Mouse (Mus musculus) liver, embryonic 11.5 days (tissue): ENCODE results near the gene Akap13. TPM values are rescaled to one million over a fixed set of nuclear protein-coding genes. Genes with fewer than 3 reads are reported as not detected.
A peak's percentile ranks its signal among the peaks of the same experiment; 100 is the strongest.
"Not testable (repeated sequence)": the region's sequence is repeated elsewhere in the genome, so short reads cannot be mapped to it uniquely, and the experiment has no call there.

Experiments used
- ATAC-seq: fragments of 200-750 bp; cut with Nextera tagmentation; replicated peaks from 2 replicates; pipeline ENCODE4 v1.8.0; 2017; ENCODE audit warnings: moderate number of reproducible peaks, mild to moderate bottlenecking, moderate TSS enrichment, moderate library complexity; ENCODE audit not compliant: low FRiP score
- DNase-seq: peaks from one replicate; pipeline ENCODE4 v3.0.0-alpha.2; 2017; ENCODE audit warnings: low spot score
- H3K27ac ChIP-seq: fragments of 300-500 bp; sonication (generic); 2 replicates; pipeline ENCODE4 v1.5.1; 2014; ENCODE audit warnings: mild to moderate bottlenecking, low read depth, low read length, control low read depth
- H3K27me3 ChIP-seq: fragments of 300-500 bp; sonication (generic); replicated peaks from 2 replicates; pipeline ENCODE4 v1.6.1; 2014; ENCODE audit warnings: low read length, mixed read lengths; ENCODE audit not compliant: control insufficient read depth, insufficient read depth
- H3K36me3 ChIP-seq: fragments of 300-500 bp; sonication (generic); 2 replicates; pipeline ENCODE4 v1.6.1; 2014; ENCODE audit warnings: mild to moderate bottlenecking, low read length, moderate library complexity, mixed read lengths; ENCODE audit not compliant: control insufficient read depth, insufficient read depth
- H3K4me1 ChIP-seq: fragments of 300-500 bp; sonication (generic); replicated peaks from 2 replicates; pipeline ENCODE4 v1.6.1; 2014; ENCODE audit warnings: low read length, mixed read lengths; ENCODE audit not compliant: control insufficient read depth, insufficient read depth
- H3K4me2 ChIP-seq: fragments of 300-500 bp; sonication (generic); 2 replicates; pipeline ENCODE4 v1.6.1; 2014; ENCODE audit warnings: mild to moderate bottlenecking, control low read depth, moderate library complexity
- H3K4me3 ChIP-seq: fragments of 300-500 bp; sonication (generic); 2 replicates; pipeline ENCODE4 v1.5.1; 2014; ENCODE audit warnings: low read depth, low read length, control low read depth
- H3K9ac ChIP-seq: fragments of 300-500 bp; sonication (generic); 2 replicates; pipeline ENCODE4 v1.6.1; 2014; ENCODE audit warnings: low read depth, low read length, control low read depth
- H3K9me3 ChIP-seq: fragments of 300-500 bp; sonication (generic); 2 replicates; pipeline ENCODE4 v1.6.1; 2016; ENCODE audit warnings: low read length, inconsistent platforms, mixed read lengths; ENCODE audit not compliant: control insufficient read depth
- WGBS: fragments of 180-500 bp; shearing (Covaris S2); extraction: QIAGEN DNeasy Blood & Tissue Kit; methylation state at CpG from one replicate; pipeline ENCODE4 v1.1.7; 2014; 5-methylcytosine and 5-hydroxymethylcytosine counted together
- polyA plus RNA-seq: library from polyadenylated mRNA; unstranded; fragments of >200 nt; fragmentation: Nextera tagmentation; extraction: Ambion mirVana; gene quantifications from 2 replicates; pipeline ENCODE4 v1.2.1, GENCODE M21; 2014

The Akap13 gene
- polyA plus RNA-seq, 1 experiment from 2014 or later = 30.7 TPM

- no peak for DNase-seq
These were observed 326.1 kb downstream of the Akap13 start for GRCm38 (mm10) chr7:75781298-75781947.

DNA sequence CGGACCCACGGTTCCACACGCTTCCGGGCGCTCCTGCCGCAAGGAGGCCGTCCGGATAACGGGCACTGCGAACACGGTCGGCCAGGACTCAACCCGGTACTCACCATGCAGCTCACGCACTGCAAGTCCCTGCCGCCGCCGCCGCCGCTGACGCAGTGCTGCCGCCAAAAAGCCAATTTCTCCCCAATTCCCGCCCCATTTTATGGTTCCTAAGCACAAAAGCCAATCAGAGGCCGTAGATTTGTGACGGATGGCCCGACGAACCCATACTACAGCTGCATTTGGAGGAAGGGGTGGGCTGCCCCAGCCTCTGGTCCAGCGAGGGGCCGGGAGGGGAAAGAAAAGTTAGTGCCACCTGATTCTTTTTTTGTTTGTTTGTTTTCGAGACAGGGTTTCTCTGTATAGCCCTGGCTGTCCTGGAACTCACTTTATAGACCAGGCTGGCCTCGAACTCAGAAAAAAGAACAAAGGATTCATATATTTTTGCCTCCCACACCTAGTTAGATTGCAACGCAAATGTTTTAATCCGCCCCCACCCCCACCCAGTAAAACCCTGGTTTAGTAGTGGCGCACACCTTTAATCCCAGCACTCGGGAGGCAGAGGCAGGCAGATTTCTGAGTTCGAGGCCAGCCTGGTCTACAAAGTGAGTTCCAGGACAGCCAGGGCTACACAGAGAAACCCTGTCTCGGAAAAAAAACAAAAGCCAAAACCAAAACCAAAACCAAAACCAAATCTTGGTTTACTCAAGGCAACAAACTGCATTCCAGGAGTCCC lies 326.8 kb downstream of the Akap13 start:
- no peaks in the 10 kb centered on the region for H3K27me3 ChIP-seq
- H3K36me3 ChIP-seq = peaks cover 23% of the 10 kb centered on the region
- ATAC-seq (peak; percentile 96), DNase-seq (peak; percentile 91)
- 6% methylated on average over 36 of the region's 36 CpGs for WGBS
- H3K9ac ChIP-seq = peak overlapping the region; percentile 75
- H3K4me3 ChIP-seq = peak overlapping the region; percentile 56
- no peaks in the 10 kb centered on the region for H3K9me3 ChIP-seq
- no peak overlapping the region for H3K27ac ChIP-seq
- peaks cover 7% of the 10 kb centered on the region for H3K4me1 ChIP-seq
- peak overlapping the region; percentile 75 for H3K4me2 ChIP-seq

More at GRCm38 (mm10) chr7:75781298-75781947, 326.1 kb downstream of the Akap13 start:
- H3K4me3 ChIP-seq = peak overlapping the region; percentile 56
- no peaks in the 10 kb centered on the region for H3K27me3 ChIP-seq
- 4% methylated on average over 13 of the region's 13 CpGs for WGBS
- H3K9ac ChIP-seq = peak overlapping the region; percentile 75
- H3K9me3 ChIP-seq = no peaks in the 10 kb centered on the region
- peak overlapping the region; percentile 17; the same call in 1 of the 2 replicates for H3K27ac ChIP-seq
- H3K4me2 ChIP-seq = peak overlapping the region; percentile 75
- H3K36me3 ChIP-seq = peaks cover 30% of the 10 kb centered on the region
- peak; percentile 35 for ATAC-seq
- H3K4me1 ChIP-seq = 0 out of 2 replicates have a peak, but pooled peaks cover 3% of the 10 kb centered on the region

- Histone ChIP-seq H3K27ac (no peak overlapping the region), H3K9me3 (no peaks in the 10 kb centered on the region)
These were observed 327.3 kb downstream of the Akap13 start for GRCm38 (mm10) chr7:75782723-75783011.

DNA sequence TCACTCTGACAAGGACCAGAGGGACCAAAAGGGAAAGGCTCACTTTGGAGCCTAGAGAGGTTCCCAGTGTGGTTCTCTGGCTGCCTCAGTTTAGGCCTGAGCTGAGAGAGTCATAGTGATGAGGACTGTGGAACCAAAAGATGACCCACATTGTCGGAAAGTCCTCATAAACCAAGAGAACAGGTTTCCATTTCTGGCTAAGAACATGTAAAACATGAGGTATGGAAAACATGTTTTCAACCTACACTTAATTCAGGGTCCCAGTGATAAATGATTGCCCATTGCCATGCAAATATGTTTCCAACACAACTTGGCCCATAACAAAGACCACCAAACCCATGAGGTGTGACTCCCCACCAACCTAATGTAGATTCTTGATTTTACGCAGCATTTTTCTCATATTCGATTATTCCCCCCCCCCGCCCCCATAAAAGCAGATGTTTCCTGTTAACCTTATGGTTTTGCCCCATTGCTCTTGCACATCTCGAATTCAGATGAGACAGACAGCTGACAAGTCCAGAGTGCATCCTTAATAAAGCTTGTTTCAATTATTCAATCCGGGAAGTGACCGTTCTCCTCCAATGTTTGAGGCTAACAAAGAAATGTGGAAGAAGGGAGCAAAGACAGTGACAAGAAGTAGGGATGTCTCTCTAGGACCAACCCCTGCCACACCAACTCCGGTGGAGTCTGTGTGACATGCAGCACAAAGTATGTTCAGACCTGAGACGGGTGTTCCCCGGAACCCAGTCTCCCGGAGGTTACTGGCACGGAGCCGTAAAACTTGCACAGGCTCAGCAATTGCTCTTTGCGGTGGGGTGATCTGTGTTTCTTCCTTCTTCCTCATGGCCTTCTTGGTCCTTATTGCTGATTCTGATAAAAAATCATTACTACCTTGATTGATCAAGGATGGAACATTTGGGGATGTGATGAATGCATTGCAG lies 330.3 kb downstream of the Akap13 start:
- Histone ChIP-seq H3K27ac (no peak overlapping the region), H3K36me3 (no peaks in the 10 kb centered on the region), H3K27me3 (no peaks in the 10 kb centered on the region), H3K9me3 (no peaks in the 10 kb centered on the region), H3K9ac (no peak overlapping the region), H3K4me3 (no peak overlapping the region), H3K4me2 (no peak overlapping the region), H3K4me1 (peaks cover 18% of the 10 kb centered on the region)
- DNase-seq = no peak
- 83% methylated on average over 14 of the region's 14 CpGs for WGBS
- no peak for ATAC-seq

More at GRCm38 (mm10) chr7:75782723-75783011, 327.3 kb downstream of the Akap13 start:
- peaks cover 18% of the 10 kb centered on the region; the same call in 1 of the 2 replicates for H3K36me3 ChIP-seq
- 77% methylated on average over 3 of the region's 3 CpGs for WGBS
- H3K4me1 ChIP-seq = peaks cover 12% of the 10 kb centered on the region
- H3K4me2 ChIP-seq = peak overlapping the region; percentile 75
- DNase-seq (no peak), ATAC-seq (no peak)
- no peaks in the 10 kb centered on the region for H3K27me3 ChIP-seq
- H3K4me3 ChIP-seq = peak overlapping the region; percentile 56
- peak overlapping the region; percentile 75 for H3K9ac ChIP-seq

GRCm38 (mm10) chr7:75786812-75787211 lies 331.5 kb downstream of the Akap13 start:
- no peak for ATAC-seq

GRCm38 (mm10) chr7:75787371-75787770 lies 332.0 kb downstream of the Akap13 start:
- no peaks in the 10 kb centered on the region for H3K9me3 ChIP-seq
- peaks cover 15% of the 10 kb centered on the region for H3K4me1 ChIP-seq
- no peak for ATAC-seq
- no peak overlapping the region for H3K4me3 ChIP-seq
- H3K4me2 ChIP-seq = peak overlapping the region; percentile 27
- no peak overlapping the region for H3K9ac ChIP-seq
- no peaks in the 10 kb centered on the region for H3K36me3 ChIP-seq
- DNase-seq = no peak
- H3K27ac ChIP-seq = no peak overlapping the region
- no peaks in the 10 kb centered on the region for H3K27me3 ChIP-seq
- WGBS = 28% methylated on average over 3 of the region's 3 CpGs

More at GRCm38 (mm10) chr7:75786812-75787211, 331.5 kb downstream of the Akap13 start:
- Histone ChIP-seq H3K4me2 (no peak overlapping the region), H3K9ac (no peak overlapping the region), H3K27me3 (no peaks in the 10 kb centered on the region), H3K4me1 (peaks cover 15% of the 10 kb centered on the region), H3K9me3 (no peaks in the 10 kb centered on the region), H3K27ac (no peak overlapping the region), H3K36me3 (no peaks in the 10 kb centered on the region), H3K4me3 (no peak overlapping the region)
- no peak for DNase-seq
- 17% methylated on average over 1 of the region's 2 CpGs for WGBS

DNA sequence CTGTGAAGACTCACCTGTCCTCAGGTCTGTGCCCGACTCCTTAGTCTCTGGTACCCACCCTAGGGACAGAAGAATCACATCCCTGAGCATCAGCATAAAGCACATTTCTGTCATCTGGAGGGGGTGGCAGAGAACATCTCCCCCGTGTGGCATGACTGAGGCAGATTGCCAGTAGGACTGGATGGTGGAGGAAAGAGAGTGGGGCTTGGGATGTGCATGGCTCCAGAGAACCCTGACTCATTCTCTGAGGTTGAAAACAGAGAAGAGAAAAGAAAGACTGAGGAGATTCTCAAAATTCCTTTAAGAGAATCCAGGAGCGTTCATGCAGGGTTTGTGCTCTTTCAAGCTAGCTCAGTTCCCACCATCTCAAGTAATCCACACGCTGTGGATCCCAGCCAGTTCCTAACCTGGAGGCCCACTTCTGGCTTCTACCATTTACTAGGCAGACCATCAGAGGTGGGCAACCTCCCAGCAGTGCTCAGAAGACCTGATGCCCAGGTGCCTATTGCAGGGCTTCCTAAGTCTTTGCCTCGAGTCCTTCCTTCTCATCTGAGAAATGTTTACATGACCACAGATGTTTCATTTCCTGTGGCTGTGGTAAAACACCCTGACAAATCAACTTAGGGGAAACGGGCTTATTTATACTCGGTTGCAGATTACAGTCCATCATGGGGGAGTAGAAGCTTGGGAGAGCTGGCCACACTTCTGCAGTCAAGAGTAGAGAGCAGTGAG lies 332.9 kb downstream of the Akap13 start:
- peak; percentile 17; the same call in 1 of the 2 replicates for ATAC-seq
- not testable (repeated sequence) for H3K4me3 ChIP-seq, H3K9ac ChIP-seq, H3K9me3 ChIP-seq, DNase-seq, H3K27me3 ChIP-seq, H3K4me2 ChIP-seq, H3K36me3 ChIP-seq, H3K27ac ChIP-seq
- 59% methylated on average over 4 of the region's 7 CpGs for WGBS
- peaks cover 15% of the 10 kb centered on the region for H3K4me1 ChIP-seq

DNA sequence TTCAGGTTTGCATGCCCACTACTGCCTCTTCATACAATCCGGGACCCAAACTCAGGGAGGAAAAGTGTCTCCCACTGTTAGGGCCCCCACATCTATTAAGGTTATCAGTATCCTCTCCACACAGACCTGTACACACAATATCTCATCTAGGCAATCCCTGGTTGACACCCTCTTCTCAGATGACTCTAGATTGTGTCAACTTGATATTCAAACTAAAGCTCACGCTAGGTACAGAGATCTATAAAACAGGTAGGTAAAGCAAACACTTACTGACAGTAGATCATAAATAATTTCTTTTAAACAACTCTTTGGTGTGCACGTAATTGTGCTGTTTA lies 333.4 kb downstream of the Akap13 start:
- peaks cover 19% of the 10 kb centered on the region for H3K4me1 ChIP-seq
- not testable (repeated sequence) for H3K4me3 ChIP-seq, H3K27me3 ChIP-seq, DNase-seq, H3K36me3 ChIP-seq, H3K9me3 ChIP-seq, H3K4me2 ChIP-seq, H3K9ac ChIP-seq, H3K27ac ChIP-seq
- 0 out of 2 replicates have a peak, but pooled peaks have one; percentile 22 for ATAC-seq
- 57% methylated on average over 3 of the region's 3 CpGs for WGBS
